Mouse (Mus musculus): ENCODE results near the gene Scgb1c1. TPM values are rescaled to one million over a fixed set of nuclear protein-coding genes. Genes with fewer than 3 reads are reported as not detected.

Gene Scgb1c1
- not detected for total RNA-seq (2021)

DNA sequence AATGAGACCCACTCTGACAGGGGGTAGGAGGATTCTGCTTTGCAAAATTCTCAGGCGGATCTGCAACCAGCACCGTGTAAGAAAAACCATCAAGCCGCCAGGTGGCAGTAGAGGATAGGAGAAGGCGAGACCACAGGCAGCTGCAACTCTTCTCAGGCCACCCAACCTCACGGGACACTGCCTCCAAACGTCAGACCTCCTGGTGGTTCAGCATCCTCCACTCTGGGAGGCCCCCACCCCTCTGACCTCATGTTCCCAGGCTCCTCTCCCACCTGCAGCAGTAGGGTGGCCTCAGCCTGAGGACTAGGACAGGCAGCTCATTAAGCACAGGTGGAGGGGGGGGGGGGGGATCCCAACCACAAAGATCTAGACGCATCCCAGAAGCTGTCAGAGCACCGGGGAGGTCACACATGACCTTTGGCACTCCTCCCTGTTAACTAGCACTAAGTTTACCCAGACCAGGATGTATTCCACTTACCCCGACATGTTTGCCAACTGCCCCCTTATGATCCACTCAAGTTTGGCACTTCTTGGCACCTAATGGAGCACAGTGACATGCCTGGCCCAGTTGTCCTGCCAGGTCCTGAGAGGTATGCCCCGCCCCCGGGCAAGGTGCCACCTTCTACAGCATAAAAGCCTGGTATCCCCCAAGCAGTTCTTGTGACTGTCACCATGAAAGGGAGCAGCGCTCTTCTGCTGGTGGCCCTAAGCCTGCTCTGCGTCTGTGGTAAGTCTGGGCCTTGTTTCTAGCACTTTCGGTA, at the start of gene Scgb1c1:
Scgb1c1 (plus strand) TSS at position 643 of the 761 bp plus-strand sequence.
- intact Hi-C loops (cut with DNase I), result loop anchor here (1.0 kb wide), 2 partner anchors 58 to 203 kb away; no protein-coding TSS in a partner anchor
- peak; percentile 83 to 91 for DNase-seq (ENCODE audit: low spot score in 2 of 2)

DNA sequence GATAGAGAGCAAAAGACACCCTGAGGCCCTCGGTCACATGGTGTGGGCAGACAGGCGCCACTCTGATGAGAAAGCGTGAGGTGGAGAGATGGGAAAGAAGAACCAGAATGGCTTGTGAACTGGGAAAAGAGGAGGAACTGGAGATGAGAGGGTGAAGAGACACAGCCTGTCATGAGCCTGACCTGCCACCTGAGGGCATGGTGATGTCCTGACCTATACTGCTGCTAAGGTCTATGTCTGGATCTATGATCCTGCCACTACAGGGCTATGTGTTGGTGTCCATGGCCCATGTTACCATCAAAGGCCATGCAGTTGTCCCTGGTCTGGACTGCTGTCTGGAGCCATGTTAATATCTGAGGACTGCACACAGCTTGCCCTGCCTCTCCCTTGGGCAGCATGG, 47.7 kb upstream of the Scgb1c1 start:
- no peak for DNase-seq (ENCODE audit: low spot score in 2 of 2)
- intact Hi-C loops (cut with DNase I), result no loop called here

DNA sequence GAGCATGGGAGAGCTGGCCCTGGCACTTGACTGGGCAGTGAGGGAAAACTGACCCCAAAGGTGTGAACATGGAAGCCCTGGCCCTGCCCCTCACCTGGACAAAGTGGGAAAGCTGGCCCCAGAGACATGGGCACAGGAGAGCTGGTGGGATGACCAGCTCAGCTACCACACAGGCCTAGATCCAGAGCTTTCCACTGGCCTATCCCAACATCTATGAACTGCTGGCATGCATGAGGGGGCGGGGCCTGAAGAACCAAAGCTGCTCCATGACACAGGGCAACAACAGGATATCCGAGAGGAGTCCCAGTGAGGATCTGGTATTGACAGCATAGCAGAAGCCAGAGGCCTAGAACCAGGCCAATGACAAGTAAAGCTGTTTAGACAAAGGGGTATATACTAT, 47.1 kb upstream of the Scgb1c1 start:
- intact Hi-C loops (cut with DNase I), result no loop called here
- no peak for DNase-seq (ENCODE audit: low spot score in 2 of 2)

DNA sequence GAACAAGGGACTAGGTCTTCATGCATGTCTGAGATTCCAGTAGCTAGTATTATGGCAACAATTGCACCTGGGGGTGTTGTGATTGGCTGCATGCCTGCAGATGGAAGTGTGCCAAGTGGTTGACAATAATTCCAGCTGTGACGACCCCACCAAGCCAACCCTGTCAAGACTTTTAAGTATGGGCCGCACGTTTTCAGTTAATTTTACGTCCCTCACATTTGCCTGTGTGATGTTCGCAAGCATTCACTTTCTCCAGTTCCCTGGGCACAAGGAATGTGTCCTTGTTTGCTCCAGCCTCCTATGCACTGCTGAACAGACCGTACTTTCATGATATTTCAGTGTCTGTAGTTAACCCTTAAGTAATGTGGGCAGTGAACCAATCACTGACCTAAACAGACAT, 42.7 kb upstream of the Scgb1c1 start:
- intact Hi-C loops (cut with DNase I), result loop anchor here (10.0 kb wide), 1 partner anchor 618 kb away; no protein-coding TSS in a partner anchor

DNA sequence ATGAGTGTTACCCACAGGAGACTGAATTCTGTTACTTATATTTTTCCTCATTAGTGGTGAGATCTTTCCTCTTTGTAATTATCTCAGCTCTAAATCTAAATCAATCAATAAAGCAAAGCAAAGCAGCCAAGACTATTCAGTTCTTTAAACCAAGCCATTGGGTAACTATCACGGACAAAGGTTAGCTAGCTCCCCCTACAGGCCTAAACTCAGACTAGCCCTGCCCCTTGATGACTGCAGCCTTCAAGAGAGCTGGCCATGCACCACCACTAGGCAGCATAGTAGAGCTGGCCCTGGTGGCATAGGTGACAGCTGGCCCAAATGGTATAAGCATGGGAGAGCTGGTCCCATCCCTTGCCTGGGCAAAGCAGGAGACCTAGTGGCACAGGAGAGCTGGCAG, 39.6 kb upstream of the Scgb1c1 start:
- intact Hi-C loops (cut with DNase I), result loop anchor here (10.0 kb wide), 1 partner anchor 621 kb away; no protein-coding TSS in a partner anchor
- DNase-seq (ENCODE audit: low spot score in 2 of 2), result peak; percentile 43 to 75

More for the DNA sequence above, 42.7 kb upstream of the Scgb1c1 start:
- no peak for DNase-seq (ENCODE audit: low spot score in 2 of 2)

DNA sequence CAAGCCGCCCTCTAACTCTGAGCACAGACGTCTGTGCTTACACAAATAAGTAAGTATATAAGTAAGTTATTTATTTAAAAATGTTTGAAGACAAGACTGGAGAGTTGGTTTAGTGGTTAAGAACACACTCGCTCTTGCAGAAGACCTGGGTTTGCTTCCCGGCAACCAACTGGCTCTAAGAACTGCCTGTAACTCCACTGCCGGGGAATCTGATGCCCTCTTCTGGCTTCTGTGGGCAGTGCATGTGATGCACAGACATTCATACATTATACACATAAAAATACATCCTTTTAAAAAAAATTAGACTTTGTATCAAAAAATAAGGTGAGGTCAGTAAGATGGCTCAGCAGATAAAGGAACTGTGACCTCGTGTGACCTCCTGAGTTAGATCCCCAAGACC, 34.9 kb upstream of the Scgb1c1 start:
- intact Hi-C loops (cut with DNase I), result no loop called here
- no peak for DNase-seq (ENCODE audit: low spot score in 2 of 2)

DNA sequence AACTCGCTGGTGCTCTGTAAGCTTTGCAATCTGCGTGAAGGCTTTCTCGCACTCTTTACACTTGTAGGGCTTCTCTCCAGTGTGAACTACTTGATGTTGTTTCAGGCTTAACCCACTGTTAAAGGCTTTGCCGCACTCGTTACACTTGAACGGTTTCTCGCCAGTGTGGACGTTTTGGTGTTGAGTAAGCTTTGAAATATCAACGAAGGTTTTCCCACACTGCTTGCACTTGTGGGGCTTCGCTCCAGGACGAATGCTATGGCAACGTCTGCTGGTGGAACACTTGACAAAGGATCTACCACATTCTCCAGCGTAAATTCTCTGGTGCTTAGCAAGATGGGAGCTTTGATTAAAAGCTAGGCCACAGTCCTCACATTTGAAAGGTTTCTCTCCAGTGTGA, 33.6 kb upstream of the Scgb1c1 start:
- intact Hi-C loops (cut with DNase I), result no loop called here
- peak in 1 of 2 experiments; percentile 24 for DNase-seq (ENCODE audit: low spot score in 2 of 2)

DNA sequence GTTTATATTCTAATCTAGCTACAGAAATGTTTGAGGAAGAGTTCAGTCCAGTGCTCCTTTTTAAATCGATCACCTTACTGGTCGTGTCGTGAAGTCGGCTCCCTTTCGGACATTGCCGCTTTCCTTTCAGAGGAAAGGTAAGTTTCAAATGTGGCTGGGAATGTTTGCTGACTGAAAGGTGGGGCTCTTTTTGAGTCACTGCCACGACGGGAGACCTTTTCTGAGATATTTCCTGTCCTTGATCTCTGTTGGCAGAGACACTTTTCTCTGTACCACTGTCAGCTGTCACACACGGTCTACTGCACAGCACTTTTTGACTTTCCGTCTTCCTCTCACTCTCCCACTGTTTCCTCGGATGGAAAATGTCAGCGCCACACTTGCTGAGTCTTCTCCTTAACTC, 32.5 kb upstream of the Scgb1c1 start:
- intact Hi-C loops (cut with DNase I), result no loop called here
- no peak for DNase-seq (ENCODE audit: low spot score in 2 of 2)

DNA sequence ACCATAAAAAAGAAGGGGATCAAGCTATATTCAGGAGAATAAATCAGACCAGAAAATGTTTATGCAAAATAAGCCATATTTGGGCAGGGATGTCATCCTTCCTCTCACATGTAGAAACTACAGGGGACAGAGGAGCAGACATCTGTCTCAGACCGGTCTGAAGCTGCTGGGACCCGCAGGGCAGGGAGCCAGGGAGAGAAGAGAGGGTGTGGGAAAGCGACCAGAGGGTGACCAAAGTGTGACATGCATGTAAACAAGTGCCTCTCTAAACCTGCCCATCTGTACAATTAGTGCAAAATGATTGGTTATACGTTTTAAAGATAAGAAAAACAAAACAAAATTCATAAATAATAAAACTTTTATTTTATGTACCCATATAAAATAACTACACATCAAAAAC, 25.2 kb upstream of the Scgb1c1 start:
- intact Hi-C loops (cut with DNase I), result no loop called here
- DNase-seq (ENCODE audit: low spot score in 2 of 2), result no peak

DNA sequence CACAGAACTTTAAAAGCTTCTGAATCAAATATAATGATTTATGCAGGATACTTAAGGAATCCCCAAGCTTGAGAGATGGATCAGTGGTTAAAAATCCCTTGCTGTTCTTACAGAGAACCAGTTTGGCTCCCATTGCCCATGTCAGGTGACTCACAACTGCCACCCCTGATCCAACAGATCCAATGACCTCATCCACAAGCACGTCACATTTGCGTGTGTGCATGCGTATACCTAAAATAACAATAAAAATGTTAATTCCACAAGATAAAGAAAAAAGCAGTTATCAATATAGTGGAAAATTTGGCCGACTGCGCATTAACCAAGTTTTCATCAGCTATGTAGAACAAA, 24.1 kb upstream of the Scgb1c1 start:
- intact Hi-C loops (cut with DNase I), result no loop called here
- no peak for DNase-seq (ENCODE audit: low spot score in 2 of 2)

DNA sequence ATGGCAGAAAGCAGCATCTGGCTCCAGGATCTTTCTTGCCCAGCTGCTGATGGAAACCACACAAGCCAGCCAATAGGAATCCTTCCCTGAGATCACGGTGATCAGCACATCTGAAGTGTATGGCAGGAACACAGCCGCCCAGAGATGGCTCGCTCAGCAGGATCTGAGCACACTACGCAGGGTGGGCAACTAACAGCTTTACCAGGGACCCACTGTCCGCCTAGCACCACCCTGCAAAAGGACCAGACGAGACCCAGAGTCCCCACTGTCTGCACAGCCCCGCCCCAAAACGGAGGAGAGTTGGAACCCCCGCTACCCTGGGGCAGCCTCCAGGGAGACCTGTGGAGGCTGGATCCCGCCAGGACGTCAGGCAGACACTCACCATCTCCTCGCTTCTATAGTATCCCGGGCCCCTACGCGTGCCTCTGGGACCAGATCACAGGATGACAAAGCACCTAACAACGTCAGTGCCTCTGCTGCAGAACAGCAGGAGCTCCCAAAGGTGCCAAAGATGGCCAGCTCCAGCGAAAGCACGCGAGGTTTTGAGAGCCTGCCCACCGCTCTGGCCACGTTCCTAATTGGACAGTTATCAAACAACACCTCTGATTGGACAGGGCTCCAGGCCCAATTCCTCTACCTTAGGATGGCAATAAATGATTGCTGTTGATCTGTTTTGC, 23.6 kb upstream of the Scgb1c1 start, which contains the start of gene Zfp941:
Zfp941 (minus strand) TSS at position 526 of the 677 bp plus-strand sequence.
- peak; percentile 78 to 79 for DNase-seq (ENCODE audit: low spot score in 2 of 2)
- intact Hi-C loops (cut with DNase I), result no loop called here

DNA sequence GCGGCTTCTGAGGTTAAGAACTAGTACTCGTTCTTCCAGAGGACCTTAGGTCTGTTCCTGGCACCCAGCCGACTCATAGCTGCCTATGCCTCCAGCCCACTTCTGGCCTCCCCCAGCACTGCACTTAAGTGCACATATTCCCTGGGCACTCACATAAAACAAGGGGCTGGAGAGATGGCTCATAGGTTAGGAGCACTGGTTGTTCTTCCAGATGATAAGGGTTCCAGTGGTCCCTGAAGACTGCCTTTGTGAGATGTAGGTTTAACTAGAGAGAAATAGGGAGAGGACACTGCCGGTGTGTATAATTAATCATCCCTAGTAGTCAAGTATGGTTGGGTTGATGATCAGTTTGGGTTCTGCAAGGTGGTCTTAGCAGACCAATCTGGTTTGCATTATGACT, 22.6 kb upstream of the Scgb1c1 start:
- DNase-seq (ENCODE audit: low spot score in 2 of 2), result no peak
- intact Hi-C loops (cut with DNase I), result no loop called here

DNA sequence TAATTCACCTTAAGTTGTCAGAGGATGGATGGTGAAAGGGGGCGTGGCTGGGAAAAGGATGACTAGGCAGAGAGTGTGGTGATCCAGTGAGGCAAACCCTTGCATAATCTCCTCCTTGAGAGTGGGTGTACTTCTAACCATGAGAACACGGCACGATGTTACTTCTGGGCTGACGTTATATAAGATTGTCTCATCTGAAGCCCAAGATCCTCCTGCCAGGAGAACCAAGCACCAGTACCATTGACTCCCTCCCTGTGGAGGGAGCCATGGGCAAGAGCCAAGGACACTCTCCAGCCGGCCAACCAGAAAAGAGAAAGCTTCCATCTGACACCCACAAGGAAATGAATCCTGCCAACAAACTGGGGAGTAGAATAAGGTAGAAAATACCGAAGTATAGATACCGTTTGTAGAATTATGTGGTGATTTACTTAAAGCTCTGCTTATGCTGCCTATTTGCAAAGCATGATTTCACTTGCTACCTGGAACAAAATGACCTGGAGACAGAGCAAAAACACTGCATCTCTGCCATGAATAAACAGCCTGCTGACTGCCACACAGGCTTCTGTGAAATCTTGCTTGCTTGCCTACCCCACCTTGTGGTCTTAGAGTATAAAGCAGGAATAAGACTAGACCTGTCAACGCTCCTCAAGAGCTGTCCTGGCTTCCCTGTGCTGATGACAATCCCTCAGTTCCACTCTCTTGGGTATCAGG, 17.0 kb upstream of the Scgb1c1 start:
- DNase-seq (ENCODE audit: low spot score in 2 of 2), result peak; percentile 67 to 94
- intact Hi-C loops (cut with DNase I), result loop anchor here (1.0 to 5.0 kb wide), 3 partner anchors 641 to 750 kb away; partner anchors contain the start of gene Sprn

DNA sequence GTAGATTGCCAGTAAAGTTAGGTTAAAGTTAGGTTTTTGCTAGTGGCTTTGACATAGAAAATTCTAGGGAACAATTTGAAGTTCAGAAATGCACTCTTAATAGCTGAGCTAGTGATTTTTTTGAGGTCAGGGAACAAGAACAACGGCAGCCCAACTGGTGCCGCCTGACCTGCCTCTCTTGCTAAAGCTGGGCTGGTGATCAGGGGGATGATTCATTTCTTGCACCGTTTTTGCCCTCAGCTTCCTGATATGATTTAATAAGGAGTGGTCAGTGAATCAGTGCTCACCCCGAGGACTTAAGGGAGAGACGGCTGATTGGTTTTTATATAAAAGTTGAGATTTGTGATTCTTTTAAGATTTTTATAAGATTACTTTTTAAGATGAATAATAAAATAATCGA, 13.9 kb upstream of the Scgb1c1 start:
- intact Hi-C loops (cut with DNase I), result no loop called here
- DNase-seq (ENCODE audit: low spot score in 2 of 2), result no peak

DNA sequence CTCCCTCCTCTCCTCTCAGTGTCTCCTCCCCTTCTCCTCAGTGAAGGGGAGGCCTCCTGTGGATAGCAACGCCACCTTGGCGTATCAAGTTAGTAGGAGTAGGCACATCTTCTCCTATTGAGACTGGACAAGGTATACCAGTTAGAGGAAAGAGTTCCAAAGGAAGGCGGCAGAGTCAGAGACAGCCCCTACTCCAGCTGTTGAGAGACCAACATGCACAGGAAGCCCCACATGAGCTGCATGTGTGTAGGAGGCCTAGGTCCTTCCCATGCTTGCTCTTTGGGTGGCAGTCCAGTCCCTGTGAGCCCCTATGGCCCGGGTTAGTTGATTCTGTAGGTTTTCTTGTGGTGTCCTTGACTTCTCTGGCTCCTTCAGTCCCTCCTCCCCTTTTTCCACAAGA, 12.0 kb upstream of the Scgb1c1 start:
- intact Hi-C loops (cut with DNase I), result no loop called here
- DNase-seq (ENCODE audit: low spot score in 2 of 2), result no peak

DNA sequence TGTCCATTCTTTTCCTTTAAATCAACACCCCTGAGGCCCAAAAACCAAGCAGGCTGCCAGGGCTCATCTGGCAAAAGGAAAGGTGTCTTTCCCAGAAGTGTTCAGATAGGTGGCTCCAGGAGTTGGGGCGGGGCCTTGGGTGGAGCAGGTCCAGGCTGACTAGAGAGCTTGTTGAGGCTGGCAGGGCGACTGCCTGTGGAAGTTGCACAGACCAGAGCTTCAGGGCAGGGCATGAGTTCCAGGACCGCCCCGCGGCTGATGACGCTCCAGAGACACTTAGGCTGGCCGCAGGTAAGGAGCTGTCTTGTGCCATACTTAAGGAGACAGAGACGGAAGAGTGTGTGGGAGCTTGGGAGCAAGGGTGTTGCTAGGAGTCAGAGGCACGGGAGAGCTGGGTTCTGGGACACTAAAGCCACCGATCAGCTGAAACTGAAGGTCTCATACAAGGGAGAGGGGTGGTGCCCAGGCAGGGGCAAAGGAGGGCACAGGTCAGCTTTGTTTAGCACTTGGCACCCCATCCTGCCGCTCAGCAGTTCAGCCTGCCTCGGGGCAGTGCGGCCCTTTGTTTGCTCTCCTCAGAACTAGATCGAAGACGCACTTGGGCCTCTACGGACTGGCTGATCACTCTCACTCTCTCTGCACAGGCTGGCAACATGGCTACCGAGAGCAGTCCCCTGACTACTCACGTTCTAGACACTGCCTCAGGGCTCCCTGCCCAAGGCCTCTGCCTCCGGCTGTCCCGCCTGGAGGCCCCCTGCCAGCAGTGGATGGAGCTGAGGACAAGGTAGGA, 10.2 kb upstream of the Scgb1c1 start, which contains the start of gene Urah:
Urah (plus strand) TSS at position 51 of the 790 bp plus-strand sequence.
- intact Hi-C loops (cut with DNase I), result no loop called here
- DNase-seq (ENCODE audit: low spot score in 2 of 2), result no peak

DNA sequence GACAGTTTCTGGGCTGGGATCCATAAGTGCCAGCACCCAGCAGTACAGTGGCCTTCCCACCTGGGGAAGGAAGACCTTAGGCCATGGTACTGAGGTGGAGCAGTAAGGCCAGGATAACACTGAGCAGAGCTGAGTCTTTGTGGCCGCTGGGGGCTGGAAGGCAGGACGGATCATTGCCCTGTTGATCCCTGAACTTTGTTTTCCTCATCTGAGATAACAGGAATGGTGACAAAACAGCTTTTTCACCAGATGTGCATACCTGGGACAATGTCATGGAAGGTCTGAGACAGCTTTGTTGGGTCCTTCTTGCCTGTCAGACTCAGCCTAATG, 9.6 kb upstream of the Scgb1c1 start:
- DNase-seq (ENCODE audit: low spot score in 2 of 2), result no peak
- intact Hi-C loops (cut with DNase I), result no loop called here

DNA sequence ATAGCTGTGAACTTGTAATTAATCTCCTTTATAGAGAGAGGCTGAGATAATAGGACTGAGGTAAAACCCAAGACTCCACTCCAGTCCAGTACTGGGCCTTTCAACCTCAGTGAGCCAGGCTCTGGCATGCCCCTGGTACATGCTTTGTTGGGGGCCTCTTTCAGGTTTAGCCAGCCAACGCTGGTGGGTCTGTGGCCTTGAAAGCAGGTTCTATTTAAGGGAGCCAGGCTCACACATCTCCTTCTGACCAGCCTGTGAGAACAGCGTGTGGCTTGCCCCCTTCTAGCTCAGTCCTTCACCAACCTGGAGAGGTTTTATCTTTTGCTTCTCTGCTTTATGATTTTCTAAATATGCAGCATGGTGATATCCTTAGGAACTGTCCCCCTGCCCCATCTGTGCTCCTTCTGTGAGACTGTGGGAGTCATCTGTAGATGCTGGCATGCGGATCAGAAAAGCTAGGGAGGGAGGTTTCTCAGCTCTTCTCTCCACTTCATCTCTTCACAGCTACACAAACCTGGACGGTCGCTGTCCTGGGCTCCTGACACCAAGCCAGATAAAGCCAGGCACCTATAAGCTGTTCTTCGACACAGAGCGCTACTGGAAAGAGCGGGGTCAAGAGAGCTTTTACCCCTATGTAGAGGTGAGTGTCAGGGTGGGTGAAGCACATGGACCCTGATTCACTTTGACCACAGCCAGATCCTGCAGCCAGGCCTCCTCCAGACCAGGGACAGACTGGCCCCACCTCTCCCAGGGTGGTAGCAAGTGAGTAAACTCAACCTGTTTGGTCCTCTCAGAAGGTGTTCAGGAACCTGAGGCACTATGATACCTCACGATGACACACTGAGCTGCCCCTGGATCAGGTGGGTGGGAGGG, 8.9 kb upstream of the Scgb1c1 start:
- intact Hi-C loops (cut with DNase I), result no loop called here
- DNase-seq (ENCODE audit: low spot score in 2 of 2), result peak in 1 of 2 experiments; percentile 84

DNA sequence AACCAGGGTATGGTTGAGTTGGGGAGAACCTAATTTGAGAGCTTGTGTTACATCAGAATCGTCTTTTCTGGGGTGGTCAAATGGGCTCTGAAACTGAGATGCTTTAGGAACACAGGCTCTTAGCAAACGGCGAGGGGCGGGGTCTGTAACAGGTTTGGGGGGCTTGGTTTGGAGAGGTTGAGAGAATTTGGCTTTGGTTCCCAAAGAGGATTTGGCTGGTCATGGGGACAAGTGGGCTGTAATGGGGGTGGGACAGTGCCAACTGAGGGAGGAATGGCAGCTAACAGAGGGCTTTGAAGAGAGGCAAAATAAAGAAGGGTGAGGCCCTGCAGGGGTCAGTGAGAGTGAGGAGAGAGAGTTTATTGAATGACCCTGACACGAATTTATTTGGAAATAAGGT, 5.8 kb upstream of the Scgb1c1 start:
- no peak for DNase-seq (ENCODE audit: low spot score in 2 of 2)
- intact Hi-C loops (cut with DNase I), result no loop called here

Data from left cerebral cortex, postnatal 25 days (tissue).